Mouse (Mus musculus): ENCODE measurements around the gene Sept4.
A peak's percentile ranks its signal among the peaks of the same experiment; 100 is the strongest.

Sept4 gene

GRCm38 (mm10) chr11:87568255-87568953 is at the start of gene Sept4:
TSS of gene Sept4 (plus strand) at chr11:87568903.
- no peak for DNase-seq

GRCm38 (mm10) chr11:87519260-87519659 is 49.4 kb upstream of the Sept4 start:
- DNase-seq = peak; percentile 36

GRCm38 (mm10) chr11:87523466-87523865 is 45.2 kb upstream of the Sept4 start:
- no peak for DNase-seq

GRCm38 (mm10) chr11:87523967-87524366 is 44.7 kb upstream of the Sept4 start:
- DNase-seq = no peak

GRCm38 (mm10) chr11:87524780-87525179 is 43.9 kb upstream of the Sept4 start:
- DNase-seq = no peak

- no peak for DNase-seq
Measured at GRCm38 (mm10) chr11:87527364-87527763, 41.3 kb upstream of the Sept4 start.

- DNase-seq = no peak
Measured at GRCm38 (mm10) chr11:87527990-87528389, 40.7 kb upstream of the Sept4 start.

GRCm38 (mm10) chr11:87531695-87532094 is 37.0 kb upstream of the Sept4 start:
- DNase-seq = no peak

GRCm38 (mm10) chr11:87542285-87542684 is 26.4 kb upstream of the Sept4 start:
- DNase-seq = no peak

- peak; percentile 43 for DNase-seq
Measured at GRCm38 (mm10) chr11:87542906-87543305, 25.8 kb upstream of the Sept4 start.

GRCm38 (mm10) chr11:87553342-87553741 is 15.4 kb upstream of the Sept4 start:
- no peak for DNase-seq

GRCm38 (mm10) chr11:87554386-87554785 is 14.3 kb upstream of the Sept4 start:
- DNase-seq = no peak

- no peak for DNase-seq
Measured at GRCm38 (mm10) chr11:87555106-87555703, 13.5 kb upstream of the Sept4 start.

- no peak for DNase-seq
Measured at GRCm38 (mm10) chr11:87561208-87561607, 7.5 kb upstream of the Sept4 start.

GRCm38 (mm10) chr11:87566501-87566900 is 2.2 kb upstream of the Sept4 start, which contains the start of gene Gm11492:
TSS of gene Gm11492 (plus strand) at chr11:87566653.
- no peak for DNase-seq

GRCm38 (mm10) chr11:87570743-87571142 is 2.0 kb downstream of the Sept4 start:
- DNase-seq = no peak

GRCm38 (mm10) chr11:87571361-87571950 is 2.8 kb downstream of the Sept4 start:
- no peak for DNase-seq

GRCm38 (mm10) chr11:87573751-87574150 is 5.0 kb downstream of the Sept4 start:
- DNase-seq = no peak

GRCm38 (mm10) chr11:87574520-87575180 is 5.9 kb downstream of the Sept4 start:
- no peak for DNase-seq

- peak; percentile 72 for DNase-seq
Measured at GRCm38 (mm10) chr11:87577601-87578248, 9.0 kb downstream of the Sept4 start.

GRCm38 (mm10) chr11:87578249-87578962 is 9.7 kb downstream of the Sept4 start:
- peak; percentile 86 for DNase-seq

GRCm38 (mm10) chr11:87578963-87579601 is 10.4 kb downstream of the Sept4 start:
- peak; percentile 85 for DNase-seq

Data from cerebellum, adult 9-10 months (tissue).